Mouse (Mus musculus) heart, embryonic 11.5 days (tissue): ENCODE measurements around the gene Rbm31y. TPM values are rescaled to one million over a fixed set of nuclear protein-coding genes. Genes with fewer than 3 reads are reported as not detected.
"Not testable (repeated sequence)": the region's sequence is repeated elsewhere in the genome, so short reads cannot be mapped to it uniquely, and the experiment has no call there.

Experiments
- ATAC-seq: fragments of 200-750 bp; cut with Nextera tagmentation; replicated peaks from 2 replicates; pipeline ENCODE4 v1.8.0; 2017; ENCODE audit warnings: moderate library complexity; ENCODE audit not compliant: insufficient number of reproducible peaks, low FRiP score, low TSS enrichment
- H3K27ac ChIP-seq: fragments of 300-500 bp; sonication (generic); 2 replicates; pipeline ENCODE4 v1.5.1; 2014; ENCODE audit warnings: mild to moderate bottlenecking, low read depth, low read length
- H3K27me3 ChIP-seq: fragments of 300-500 bp; sonication (generic); 2 replicates; pipeline ENCODE4 v1.6.1; 2014; ENCODE audit warnings: mild to moderate bottlenecking, low read length, mixed read lengths; ENCODE audit not compliant: control insufficient read depth, insufficient read depth
- H3K36me3 ChIP-seq: fragments of 300-500 bp; sonication (generic); 2 replicates; pipeline ENCODE4 v1.6.1; 2014; ENCODE audit warnings: mild to moderate bottlenecking, low read length, moderate library complexity, mixed read lengths; ENCODE audit not compliant: control insufficient read depth, insufficient read depth
- H3K4me1 ChIP-seq: fragments of 300-500 bp; sonication (generic); 2 replicates; pipeline ENCODE4 v1.6.1; 2014; ENCODE audit warnings: low read length; ENCODE audit not compliant: control insufficient read depth, insufficient read depth
- H3K4me2 ChIP-seq: fragments of 300-500 bp; sonication (generic); 2 replicates; pipeline ENCODE4 v1.6.1; 2014; ENCODE audit warnings: mild to moderate bottlenecking, moderate library complexity
- H3K4me3 ChIP-seq: fragments of 300-500 bp; sonication (generic); 2 replicates; pipeline ENCODE4 v1.5.1; 2014; ENCODE audit warnings: low read depth, low read length
- H3K9ac ChIP-seq: fragments of 300-500 bp; sonication (generic); 2 replicates; pipeline ENCODE4 v1.6.1; 2014; ENCODE audit warnings: mild to moderate bottlenecking, low read depth, low read length, moderate library complexity
- H3K9me3 ChIP-seq: fragments of 300-500 bp; sonication (generic); replicated peaks from 2 replicates; pipeline ENCODE4 v1.6.1; 2016; ENCODE audit warnings: low read length; ENCODE audit not compliant: control insufficient read depth
- WGBS: fragments of 180-500 bp; shearing (Covaris S2); extraction: QIAGEN DNeasy Blood & Tissue Kit; methylation state at CpG from one replicate; pipeline ENCODE4 v1.1.7; 2014; ENCODE audit not compliant: insufficient replicate concordance; 5-methylcytosine and 5-hydroxymethylcytosine counted together
- polyA plus RNA-seq: library from polyadenylated mRNA; unstranded; fragments of >200 nt; fragmentation: Nextera tagmentation; extraction: Ambion mirVana; gene quantifications from 2 replicates; pipeline ENCODE4 v1.2.1, GENCODE M21; 2014

The Rbm31y gene
- polyA plus RNA-seq: not detected in 2 replicates

DNA sequence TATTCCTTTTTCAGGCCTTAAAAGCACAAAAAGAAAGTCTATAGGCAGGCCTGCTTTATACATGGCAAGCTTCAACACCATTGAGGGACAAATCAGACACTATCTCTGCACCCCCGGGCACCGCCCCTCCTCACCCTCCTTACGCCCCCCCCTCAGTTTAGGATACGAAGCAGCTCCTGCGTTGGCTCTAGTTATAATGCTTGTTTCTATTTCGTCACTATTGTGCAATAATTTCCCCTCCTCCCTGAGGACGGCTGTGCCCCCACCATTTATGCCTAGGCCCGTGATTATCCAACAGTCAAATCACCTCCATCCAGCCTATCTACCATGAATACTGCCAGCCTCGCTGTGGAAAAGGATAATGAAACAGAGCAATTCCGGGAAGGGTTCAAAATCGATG, at the start of gene Rbm31y:
Gene Rbm31y, plus strand, starts transcription at position 301 of the 400 bp plus-strand sequence.
- ATAC-seq, H3K36me3 ChIP-seq, H3K27me3 ChIP-seq, H3K9ac ChIP-seq, H3K4me2 ChIP-seq, H3K27ac ChIP-seq, H3K4me3 ChIP-seq, H3K9me3 ChIP-seq, H3K4me1 ChIP-seq: not testable (repeated sequence)
- WGBS: no CpG with 5 or more reads among the region's 11 CpGs
